Mouse (Mus musculus) lung, postnatal 4 days (tissue): Measurements from ENCODE around the gene Dcaf10.
A peak's percentile ranks its signal among the peaks of the same experiment; 100 is the strongest.

Source experiments
- DNase-seq, 2 experiments: peaks; one replicate each; pipeline ENCODE4 v3.0.0; 2021

The Dcaf10 gene

DNA sequence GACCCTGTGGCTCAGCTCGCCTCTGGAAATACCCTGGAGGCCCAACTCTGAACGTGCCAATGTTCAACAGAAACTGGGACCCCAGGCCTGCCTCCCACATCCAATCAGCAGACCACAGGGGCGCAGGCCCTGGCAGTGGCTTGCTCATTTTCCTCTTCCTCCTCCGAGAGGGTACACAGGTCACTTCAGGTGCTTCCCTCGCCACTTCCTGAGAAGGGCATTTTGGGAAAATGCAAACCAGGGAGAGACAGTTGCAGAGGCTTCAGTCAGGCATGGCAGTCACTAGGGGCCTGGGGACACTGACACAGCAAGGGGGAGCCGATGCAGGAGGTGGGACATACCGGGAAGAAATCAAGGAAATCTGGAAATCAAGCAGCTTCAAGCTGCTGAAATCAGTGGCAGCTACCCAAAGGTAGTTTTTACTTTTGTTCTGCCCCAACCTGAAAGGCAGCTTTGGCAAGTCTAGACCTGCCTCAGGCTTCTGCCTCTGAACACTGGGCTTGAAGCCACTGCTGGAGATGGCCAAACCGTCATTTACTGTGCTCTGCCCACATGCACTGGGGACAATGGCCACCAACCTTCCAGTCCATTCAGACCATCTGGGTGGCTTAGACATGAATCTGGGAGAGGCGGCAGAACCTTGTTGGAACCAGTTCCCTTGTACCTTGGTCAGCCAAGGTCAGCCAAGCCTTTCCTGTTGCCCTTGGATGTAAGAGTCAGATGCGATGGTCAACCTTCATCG lies 79.8 kb downstream of the Dcaf10 start:
- DNase-seq, result no peak

DNA sequence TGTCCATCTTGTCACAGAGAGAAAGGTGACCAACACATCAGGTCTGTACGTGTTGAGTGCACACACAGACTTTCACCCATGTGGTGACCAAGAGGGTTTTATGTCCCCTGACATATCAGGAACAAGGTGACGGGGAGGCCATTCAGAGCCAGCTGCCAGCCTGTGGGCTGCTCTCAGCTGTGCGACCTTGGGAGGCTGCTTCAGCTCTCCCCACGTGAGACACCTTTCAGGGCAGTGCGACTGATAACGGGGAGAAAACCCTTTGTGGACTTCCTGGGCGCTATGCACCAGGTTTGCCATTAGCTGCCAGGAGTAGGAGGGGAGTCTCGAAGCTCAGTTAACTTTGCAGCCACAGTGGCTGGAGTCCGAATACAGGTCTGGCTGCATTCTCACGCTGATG lies 80.7 kb downstream of the Dcaf10 start:
- DNase-seq, result no peak

DNA sequence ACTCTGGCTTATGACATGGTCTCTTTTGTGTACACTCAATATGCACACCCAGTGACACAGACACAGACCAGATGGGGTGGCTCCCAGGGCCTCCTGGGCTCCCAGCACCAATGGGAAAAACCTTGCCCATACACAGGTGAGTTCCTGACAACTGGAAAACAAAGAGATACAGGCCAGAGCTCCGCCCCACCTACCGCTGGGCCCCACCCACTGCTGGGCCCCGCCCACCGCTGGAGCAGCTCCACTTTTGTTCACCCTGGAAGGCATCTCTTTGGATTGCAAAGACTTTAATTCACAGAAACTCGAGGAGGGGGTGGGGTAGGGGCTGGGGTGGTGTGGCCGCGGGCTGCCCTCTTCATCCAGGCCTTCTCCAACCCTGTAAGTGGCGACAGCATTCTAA lies 81.5 kb downstream of the Dcaf10 start:
- DNase-seq, result peak in 1 of 2 experiments; percentile 44

DNA sequence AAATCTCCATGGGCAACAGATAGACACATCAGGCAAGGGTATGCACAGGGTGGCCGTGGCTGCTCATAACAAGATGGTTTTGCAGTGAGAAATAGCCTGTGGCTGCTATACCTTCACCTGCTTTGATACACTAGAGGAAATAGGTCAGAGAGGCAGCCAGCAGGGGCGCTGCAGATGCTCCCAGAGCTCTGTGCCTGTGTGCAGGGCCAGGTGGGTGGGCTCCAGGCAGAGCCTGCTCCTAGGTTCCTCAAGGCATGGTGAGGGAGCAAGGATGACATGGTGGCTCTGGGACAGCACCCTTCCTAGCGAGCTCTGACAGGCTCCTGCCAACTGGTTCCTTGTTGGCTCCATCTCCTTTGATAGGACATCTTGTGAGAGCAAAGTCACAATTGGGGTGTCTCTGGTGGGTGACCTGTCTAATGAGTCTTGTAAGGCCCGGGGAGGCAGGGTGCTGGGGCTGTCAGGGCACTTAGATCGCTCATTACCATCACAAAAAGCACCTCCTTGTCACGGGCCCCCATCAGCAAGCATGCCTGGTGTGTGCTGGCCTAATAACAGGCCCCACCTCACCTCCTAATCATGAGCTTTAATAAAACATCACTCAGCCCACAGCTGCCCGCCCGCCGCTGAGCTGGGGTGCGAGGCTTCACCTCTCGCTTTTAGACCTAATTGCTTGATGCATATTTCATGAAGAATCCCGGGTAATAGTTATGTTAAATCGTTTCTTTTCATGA lies 85.0 kb downstream of the Dcaf10 start:
- no peak for DNase-seq
